Mouse (Mus musculus): ENCODE results near the gene Olfr1034.
"Not testable (repeated sequence)": the region's sequence is repeated elsewhere in the genome, so short reads cannot be mapped to it uniquely, and the experiment has no call there.

The Olfr1034 gene

GRCm38 (mm10) chr2:86045561-86045960, at the start of gene Olfr1034:
Gene Olfr1034, plus strand, starts transcription at chr2:86045861.
- no peak for DNase-seq

- no peak for DNase-seq
Measured at GRCm38 (mm10) chr2:86005240-86005639, 40.4 kb upstream of the Olfr1034 start, which contains the start of gene Olfr1032. Gene Olfr1032, plus strand, starts transcription at chr2:86005540.

- not testable (repeated sequence) for DNase-seq
Measured at GRCm38 (mm10) chr2:86020406-86020805, 25.3 kb upstream of the Olfr1034 start, which contains the start of gene Olfr1033. Gene Olfr1033, plus strand, starts transcription at chr2:86020633.

GRCm38 (mm10) chr2:86021518-86021917, 24.1 kb upstream of the Olfr1034 start:
- not testable (repeated sequence) for DNase-seq

GRCm38 (mm10) chr2:86050777-86051176, 5.1 kb downstream of the Olfr1034 start:
- DNase-seq = not testable (repeated sequence)

GRCm38 (mm10) chr2:86063766-86064165, 18.1 kb downstream of the Olfr1034 start:
- not testable (repeated sequence) for DNase-seq

- no peak for DNase-seq
Measured at GRCm38 (mm10) chr2:86070189-86070588, 24.5 kb downstream of the Olfr1034 start.

GRCm38 (mm10) chr2:86073692-86074091, 28.0 kb downstream of the Olfr1034 start, which contains the start of gene Olfr1036:
Gene Olfr1036, plus strand, starts transcription at chr2:86073992.
- DNase-seq = not testable (repeated sequence)

GRCm38 (mm10) chr2:86080478-86080877, 34.8 kb downstream of the Olfr1034 start:
- DNase-seq = not testable (repeated sequence)

- DNase-seq = no peak
Measured at GRCm38 (mm10) chr2:86087285-86087684, 41.6 kb downstream of the Olfr1034 start, which contains the start of gene Olfr1037. Gene Olfr1037, minus strand, starts transcription at chr2:86087385.

Data from lung, postnatal 4 days (tissue).